Mouse (Mus musculus) 3134 (cell line): ENCODE data around the gene Pcyt1b.

Source experiments
- DNase-seq: peaks from one replicate; pipeline ENCODE4 v3.0.0-alpha.2; 2011; ENCODE audit warnings: low spot score; ENCODE audit not compliant: insufficient read length; ENCODE audit errors: extremely low read depth

The Pcyt1b gene

GRCm38 (mm10) chrX:93730854-93731253, 76.2 kb downstream of the Pcyt1b start:
- peak; percentile 42 for DNase-seq

- DNase-seq, result no peak
Measured at GRCm38 (mm10) chrX:93732407-93732806, 77.7 kb downstream of the Pcyt1b start.

GRCm38 (mm10) chrX:93732975-93733748, 78.5 kb downstream of the Pcyt1b start:
- DNase-seq, result no peak

- DNase-seq, result no peak
Measured at GRCm38 (mm10) chrX:93749165-93749564, 94.5 kb downstream of the Pcyt1b start.

GRCm38 (mm10) chrX:93750566-93750965, 95.9 kb downstream of the Pcyt1b start:
- DNase-seq, result no peak

GRCm38 (mm10) chrX:93755210-93755842, 100.7 kb downstream of the Pcyt1b start:
- DNase-seq, result no peak

GRCm38 (mm10) chrX:93756867-93757455, 102.3 kb downstream of the Pcyt1b start:
- no peak for DNase-seq

GRCm38 (mm10) chrX:93760770-93761169, 106.1 kb downstream of the Pcyt1b start:
- DNase-seq, result no peak

GRCm38 (mm10) chrX:93789562-93789961, 134.9 kb downstream of the Pcyt1b start:
- no peak for DNase-seq

- DNase-seq, result peak; percentile 9
Measured at GRCm38 (mm10) chrX:93793168-93793567, 138.5 kb downstream of the Pcyt1b start.
